Mouse (Mus musculus) lung, postnatal 0 days (tissue): Measurements from ENCODE around the gene Pde2a.

Experiments
- CTCF ChIP-seq: IDR thresholded peaks from 2 replicates; pipeline ENCODE4 v1.5.1; 2016; ENCODE audit warnings: antibody characterized with exemption, mild to moderate bottlenecking
- EP300 ChIP-seq: IDR thresholded peaks from 2 replicates; pipeline ENCODE4 v1.6.1; 2016; ENCODE audit warnings: antibody characterized with exemption, mild to moderate bottlenecking, control low read depth

DNA sequence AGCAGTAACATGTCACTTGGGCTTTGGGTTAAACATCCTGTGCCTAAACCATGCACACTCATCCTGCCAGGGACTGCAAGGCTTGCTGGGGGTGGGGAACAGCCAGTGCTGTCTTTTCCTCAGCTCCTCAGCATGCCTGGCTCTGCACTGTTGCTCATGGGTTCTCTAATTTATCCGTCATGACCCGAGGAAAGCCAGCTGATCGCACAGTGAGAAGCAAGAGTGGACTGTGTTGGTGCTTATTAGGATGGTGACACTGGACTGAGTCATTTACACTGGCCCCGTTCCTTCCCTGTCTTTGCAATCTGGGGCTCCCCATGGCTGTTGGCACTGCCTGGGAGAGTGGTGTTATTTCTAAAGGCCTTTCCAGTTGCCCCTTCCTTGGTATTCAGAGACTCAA, 22.7 kb downstream of the Pde2a start:
- TF ChIP-seq CTCF (no peak), EP300 (no peak)
